Comparison of ENCODE assay signal across 10 mouse cellular contexts in genomic region chr13:98317911-98318310, GRCm38 (mm10). TPM values are rescaled to one million over a fixed set of nuclear protein-coding genes. Genes with fewer than 3 reads are reported as not detected.
A peak's percentile ranks its signal among the peaks of the same experiment; 100 is the strongest.
DNase-seq lines count a peak whose midpoint lies in the region; ATAC-seq and TF ChIP-seq lines count a peak whose summit lies in the region.
"Had no signal": no experiment of that assay in that cellular context is flagged by ENCODE, and none has a peak within 500 bp of the region (broad histone marks: within the 10 kb centered on the region; RNA-seq: fewer than 3 reads in every experiment).

No protein-coding gene starts in this region.

- no peaks in the 10 kb centered on the region for H3K9me3 ChIP-seq in forebrain, embryonic 10.5 days
- H3K9me3 ChIP-seq in forebrain, embryonic 13.5 days (replicated peaks) = no peaks in the 10 kb centered on the region
- H3K9me3 ChIP-seq in lung, embryonic 14.5 days (ENCODE audit: low read depth, low read length) = no peaks in the 10 kb centered on the region
- no peaks in the 10 kb centered on the region for H3K9me3 ChIP-seq in hindbrain, postnatal 0 days (ENCODE audit: low read length)

- 91% methylated on average over 6 of the region's 6 CpGs for WGBS in forebrain, embryonic 10.5 days
- WGBS in forebrain, embryonic 13.5 days = 91% methylated on average over 6 of the region's 6 CpGs
- 88% methylated on average over 6 of the region's 6 CpGs for whole genome bisulfite sequencing in lung, embryonic 14.5 days
- 95% methylated on average over 6 of the region's 6 CpGs for WGBS in hindbrain, postnatal 0 days

- H3ac ChIP-seq in myocyte (ENCODE audit: control insufficient read depth, insufficient read length) = no peak overlapping the region

- peaks cover 23% of the 10 kb centered on the region for H3K36me3 ChIP-seq in forebrain, embryonic 10.5 days (replicated peaks)
- H3K36me3 ChIP-seq in forebrain, embryonic 13.5 days (ENCODE audit: poor library complexity, severe bottlenecking) = peaks cover 14% of the 10 kb centered on the region
- peaks cover 21% of the 10 kb centered on the region for H3K36me3 ChIP-seq in lung, embryonic 14.5 days (ENCODE audit: insufficient read depth)
- peaks cover 9% of the 10 kb centered on the region; the same call in 1 of the 2 replicates for H3K36me3 ChIP-seq in hindbrain, postnatal 0 days (ENCODE audit: insufficient read depth, low read length)
- peaks cover 21% of the 10 kb centered on the region for H3K36me3 ChIP-seq in myocyte (ENCODE audit: control insufficient read depth, insufficient read depth)

- no peak for DNase-seq in forebrain, embryonic 10.5 days (ENCODE audit: extremely low spot score, low spot score)
- DNase-seq in lung, embryonic 14.5 days = no peak
- no peak for DNase-seq in lung, postnatal 14 days
- no peak for DNase-seq in hindbrain, postnatal 0 days (ENCODE audit: low spot score)
- DNase-seq in left cerebral cortex, postnatal 36 days (ENCODE audit: low spot score in 2 of 2) = no peak
- DNase-seq in spleen, postnatal 10 days (ENCODE audit: low spot score in 2 of 2) = no peak

- H3K4me3 ChIP-seq in forebrain, embryonic 10.5 days = peak overlapping the region; percentile 100
- H3K4me3 ChIP-seq in forebrain, embryonic 13.5 days = no peak overlapping the region; the same call in 1 of the 2 replicates
- H3K4me3 ChIP-seq in lung, embryonic 14.5 days (ENCODE audit: low read depth, low read length) = no peak overlapping the region
- no peak overlapping the region for H3K4me3 ChIP-seq in hindbrain, postnatal 0 days (ENCODE audit: low read length)
- peak overlapping the region; percentile 78 for H3K4me3 ChIP-seq in myocyte

- no peaks in the 10 kb centered on the region for H3K27me3 ChIP-seq in forebrain, embryonic 10.5 days (ENCODE audit: poor library complexity, severe bottlenecking)
- no peaks in the 10 kb centered on the region for H3K27me3 ChIP-seq in forebrain, embryonic 13.5 days
- H3K27me3 ChIP-seq in lung, embryonic 14.5 days (ENCODE audit: insufficient read depth, low read length) = no peaks in the 10 kb centered on the region
- no peaks in the 10 kb centered on the region for H3K27me3 ChIP-seq in hindbrain, postnatal 0 days (ENCODE audit: insufficient read depth, low read length)
- H3K27me3 ChIP-seq in myocyte (ENCODE audit: control insufficient read depth, insufficient read depth, insufficient read length) = no peaks in the 10 kb centered on the region

- no peak overlapping the region for H3K27ac ChIP-seq in forebrain, embryonic 10.5 days
- H3K27ac ChIP-seq in forebrain, embryonic 13.5 days = no peak overlapping the region
- no peak overlapping the region for H3K27ac ChIP-seq in lung, embryonic 14.5 days (ENCODE audit: low read depth)
- H3K27ac ChIP-seq in hindbrain, postnatal 0 days = no peak overlapping the region

- no peak for TF ChIP-seq POLR2A in myocyte (IDR thresholded peaks at IDR 0.05; ENCODE audit: insufficient read length, low read depth)

- no peak for ATAC-seq in forebrain, embryonic 13.5 days
- ATAC-seq in lung, embryonic 14.5 days (ENCODE audit: insufficient read depth) = no peak
- ATAC-seq in hindbrain, postnatal 0 days = no peak

- peaks cover 21% of the 10 kb centered on the region for H3K4me1 ChIP-seq in forebrain, embryonic 10.5 days
- H3K4me1 ChIP-seq in forebrain, embryonic 13.5 days = peaks cover 18% of the 10 kb centered on the region
- no peaks in the 10 kb centered on the region for H3K4me1 ChIP-seq in lung, embryonic 14.5 days (ENCODE audit: insufficient read depth)
- peaks cover 11% of the 10 kb centered on the region; the same call in 1 of the 2 replicates for H3K4me1 ChIP-seq in hindbrain, postnatal 0 days (ENCODE audit: insufficient read depth, low read length)

- H3K79me2 ChIP-seq in myocyte (ENCODE audit: control insufficient read depth, insufficient read depth) = peaks cover 37% of the 10 kb centered on the region

- H3K4me2 ChIP-seq in forebrain, embryonic 13.5 days = no peak overlapping the region; the same call in 1 of the 2 replicates
- H3K4me2 ChIP-seq in lung, embryonic 14.5 days = peak overlapping the region; percentile 90
- peak overlapping the region; percentile 74; the same call in 1 of the 2 replicates for H3K4me2 ChIP-seq in hindbrain, postnatal 0 days (ENCODE audit: low read depth, low read length)
- H3K4me2 ChIP-seq in myocyte (ENCODE audit: low read depth) = peak overlapping the region; percentile 98

- TF ChIP-seq CTCF in lung, embryonic 14.5 days (IDR thresholded peaks at IDR 0.05; ENCODE audit: low read depth) = no peak
- TF ChIP-seq CTCF in hindbrain, postnatal 0 days (IDR thresholded peaks at IDR 0.05; ENCODE audit: low read depth) = no peak

- no peak overlapping the region for H3K9ac ChIP-seq in forebrain, embryonic 13.5 days
- no peak overlapping the region for H3K9ac ChIP-seq in lung, embryonic 14.5 days
- no peak overlapping the region; the same call in 1 of the 2 replicates for H3K9ac ChIP-seq in hindbrain, postnatal 0 days (replicated peaks; ENCODE audit: low read length)

- intact Hi-C loops in left cerebral cortex, postnatal 36 days (cut with DNase I) = loop anchor here (5.0 kb wide), 1 partner anchor 56 kb away; the partner anchor contains the start of genes Ankra2 and Utp15

TF ChIP-seq in myocyte, 11 proteins besides CTCF, POLR2A, EP300 and RAD21:
- TF ChIP-seq TCF3 (IDR thresholded peaks at IDR 0.05; ENCODE audit: insufficient read length, low read depth) (no peak), POLR2AphosphoS2 (IDR thresholded peaks at IDR 0.05; ENCODE audit: insufficient read length, low read depth) (no peak), SRF (IDR thresholded peaks at IDR 0.05; ENCODE audit: control insufficient read depth, insufficient read length, low read depth) (no peak), REST (IDR thresholded peaks at IDR 0.05; ENCODE audit: insufficient read depth, insufficient read length) (no peak), TCF12 (IDR thresholded peaks at IDR 0.05; ENCODE audit: insufficient read depth, poor library complexity, severe bottlenecking) (no peak), USF1 (IDR thresholded peaks at IDR 0.05; ENCODE audit: low read depth) (no peak), MYOD1 (IDR thresholded peaks at IDR 0.05; ENCODE audit: control insufficient read depth in 1 of 3, insufficient read length in 2 of 3, low read depth in 2 of 3) (no peak), E2F4 (IDR thresholded peaks at IDR 0.05; ENCODE audit: insufficient read depth) (no peak), CEBPB (IDR thresholded peaks at IDR 0.05; ENCODE audit: insufficient read depth, poor library complexity, severe bottlenecking) (no peak), MAX (IDR thresholded peaks at IDR 0.05; ENCODE audit: low read depth) (no peak)

RNA-seq across cellular contexts. Expression of gene Btf3, which starts 1.1 kb away (rescaled TPM):
- 756 and 758 TPM in 2 replicates for polyA plus RNA-seq in forebrain, embryonic 10.5 days (2016; fragmentation: Nextera tagmentation; extraction: Ambion mirVana)
- polyA plus RNA-seq in forebrain, embryonic 13.5 days (2015; fragmentation: Nextera tagmentation; extraction: Ambion mirVana) = 669 and 719 TPM in 2 replicates
- 746 and 761 TPM in 2 replicates for polyA plus RNA-seq in lung, embryonic 14.5 days (2014; fragmentation: Nextera tagmentation; extraction: Ambion mirVana)
- total RNA-seq in hindbrain, postnatal 0 days (2014; rRNA removed) = 181 and 252 TPM in 2 replicates
- polyA plus RNA-seq in hindbrain, postnatal 0 days (2015; fragmentation: Nextera tagmentation; extraction: Ambion mirVana) = 476 and 491 TPM in 2 replicates
- polyA plus RNA-seq in myocyte (2012; fragmentation: generic; extraction: Trizol) = 1,134 TPM
- 100 to 1,000 TPM; 170 to 181 TPM for total RNA-seq in left cerebral cortex, postnatal 36 days (2021)

RNA-seq across cellular contexts. Expression of gene Foxd1, which starts 36.1 kb away (rescaled TPM):
- 2.9 and 3.1 TPM in 2 replicates for polyA plus RNA-seq in forebrain, embryonic 10.5 days (2016; fragmentation: Nextera tagmentation; extraction: Ambion mirVana)
- polyA plus RNA-seq in forebrain, embryonic 13.5 days (2015; fragmentation: Nextera tagmentation; extraction: Ambion mirVana) = 0.68 and 0.80 TPM in 2 replicates
- not detected in 2 replicates for polyA plus RNA-seq in lung, embryonic 14.5 days (2014; fragmentation: Nextera tagmentation; extraction: Ambion mirVana)
- total RNA-seq in hindbrain, postnatal 0 days (2014; rRNA removed) = 1.6 and 2.1 TPM in 2 replicates
- polyA plus RNA-seq in hindbrain, postnatal 0 days (2015; fragmentation: Nextera tagmentation; extraction: Ambion mirVana) = 0.74 and 0.88 TPM in 2 replicates
- polyA plus RNA-seq in myocyte (2012; fragmentation: generic; extraction: Trizol) = 0.37 TPM
- 1 to 10 TPM; 1.1 to 2.1 TPM for total RNA-seq in left cerebral cortex, postnatal 36 days (2021)

RNA-seq across cellular contexts. Expression of gene Gm21976, which starts 38.2 kb away (rescaled TPM):
- polyA plus RNA-seq in forebrain, embryonic 10.5 days (2016; fragmentation: Nextera tagmentation; extraction: Ambion mirVana) = not detected in 2 replicates
- not detected in 2 replicates for polyA plus RNA-seq in forebrain, embryonic 13.5 days (2015; fragmentation: Nextera tagmentation; extraction: Ambion mirVana)
- polyA plus RNA-seq in lung, embryonic 14.5 days (2014; fragmentation: Nextera tagmentation; extraction: Ambion mirVana) = not detected in 2 replicates
- not detected in 2 replicates for total RNA-seq in hindbrain, postnatal 0 days (2014; rRNA removed)
- not detected in 2 replicates for polyA plus RNA-seq in hindbrain, postnatal 0 days (2015; fragmentation: Nextera tagmentation; extraction: Ambion mirVana)
- not detected for polyA plus RNA-seq in myocyte (2012; fragmentation: generic; extraction: Trizol)
- not detected for total RNA-seq in left cerebral cortex, postnatal 36 days (2021)
- total RNA-seq: left cerebral cortex, postnatal 10 days had no signal
- polyA plus RNA-seq: neural tube, embryonic 11.5 days had no signal

RNA-seq across cellular contexts. Expression of gene Ankra2, which starts 55.0 kb away (rescaled TPM):
- 14.7 and 15.7 TPM in 2 replicates for polyA plus RNA-seq in forebrain, embryonic 10.5 days (2016; fragmentation: Nextera tagmentation; extraction: Ambion mirVana)
- 43.3 and 45.8 TPM in 2 replicates for polyA plus RNA-seq in forebrain, embryonic 13.5 days (2015; fragmentation: Nextera tagmentation; extraction: Ambion mirVana)
- polyA plus RNA-seq in lung, embryonic 14.5 days (2014; fragmentation: Nextera tagmentation; extraction: Ambion mirVana) = 19.8 and 21.2 TPM in 2 replicates
- total RNA-seq in hindbrain, postnatal 0 days (2014; rRNA removed) = 65.6 and 66.8 TPM in 2 replicates
- polyA plus RNA-seq in hindbrain, postnatal 0 days (2015; fragmentation: Nextera tagmentation; extraction: Ambion mirVana) = 79.7 and 80.3 TPM in 2 replicates
- polyA plus RNA-seq in myocyte (2012; fragmentation: generic; extraction: Trizol) = 9.0 TPM
- total RNA-seq in left cerebral cortex, postnatal 36 days (2021) = 10 to 100 TPM; 48.3 to 53.0 TPM

RNA-seq across cellular contexts. Expression of gene Utp15, which starts 55.1 kb away (rescaled TPM):
- 50.7 and 53.6 TPM in 2 replicates for polyA plus RNA-seq in forebrain, embryonic 10.5 days (2016; fragmentation: Nextera tagmentation; extraction: Ambion mirVana)
- polyA plus RNA-seq in forebrain, embryonic 13.5 days (2015; fragmentation: Nextera tagmentation; extraction: Ambion mirVana) = 31.3 and 32.1 TPM in 2 replicates
- polyA plus RNA-seq in lung, embryonic 14.5 days (2014; fragmentation: Nextera tagmentation; extraction: Ambion mirVana) = 38.3 and 40.9 TPM in 2 replicates
- total RNA-seq in hindbrain, postnatal 0 days (2014; rRNA removed) = 18.0 and 22.6 TPM in 2 replicates
- 22.6 and 23.1 TPM in 2 replicates for polyA plus RNA-seq in hindbrain, postnatal 0 days (2015; fragmentation: Nextera tagmentation; extraction: Ambion mirVana)
- polyA plus RNA-seq in myocyte (2012; fragmentation: generic; extraction: Trizol) = 7.3 TPM
- 10 to 100 TPM; 19.5 to 21.2 TPM for total RNA-seq in left cerebral cortex, postnatal 36 days (2021)

Comparison
In these comparisons a context has a peak if more than half of its experiments do, and no peak if none do; other contexts are left out.
1. H3K4me3 ChIP-seq: peak in forebrain, embryonic 10.5 days (single experiment) and myocyte (single experiment); none in forebrain, embryonic 13.5 days (single experiment), lung, embryonic 14.5 days (single experiment) and hindbrain, postnatal 0 days (single experiment).